Mouse (Mus musculus) hindbrain, embryonic 14.5 days (tissue): ENCODE results near the gene Eogt. TPM values are rescaled to one million over a fixed set of nuclear protein-coding genes. Genes with fewer than 3 reads are reported as not detected.

Source experiments
- ATAC-seq: fragments of 200-750 bp; cut with Nextera tagmentation; 2 replicates; pipeline ENCODE4 v1.8.0; 2017; ENCODE audit warnings: moderate number of reproducible peaks, mild to moderate bottlenecking, moderate TSS enrichment, moderate library complexity; ENCODE audit not compliant: low FRiP score
- DNase-seq: peaks from one replicate; pipeline ENCODE4 v3.0.0-alpha.2; 2015; ENCODE audit warnings: low spot score
- H3K27ac ChIP-seq: fragments of 300-500 bp; sonication (generic); 2 replicates; pipeline ENCODE4 v1.5.1; 2014; ENCODE audit warnings: mild to moderate bottlenecking, moderate library complexity
- H3K27me3 ChIP-seq: fragments of 300-500 bp; sonication (generic); 2 replicates; pipeline ENCODE4 v1.6.1; 2014; ENCODE audit warnings: mild to moderate bottlenecking, low read length, mixed read lengths; ENCODE audit not compliant: control insufficient read depth, insufficient read depth
- H3K36me3 ChIP-seq: fragments of 300-500 bp; sonication (generic); replicated peaks from 2 replicates; pipeline ENCODE4 v1.6.1; 2014; ENCODE audit not compliant: control insufficient read depth, insufficient read depth
- H3K4me1 ChIP-seq: fragments of 300-500 bp; sonication (generic); replicated peaks from 2 replicates; pipeline ENCODE4 v1.6.1; 2014; ENCODE audit warnings: antibody characterized with exemption, low read length, mixed read lengths; ENCODE audit not compliant: control insufficient read depth, insufficient read depth
- H3K4me2 ChIP-seq: fragments of 300-500 bp; sonication (generic); replicated peaks from 2 replicates; pipeline ENCODE4 v1.6.1; 2014; ENCODE audit warnings: mild to moderate bottlenecking, moderate library complexity
- H3K4me3 ChIP-seq: fragments of 300-500 bp; sonication (generic); replicated peaks from 2 replicates; pipeline ENCODE4 v1.5.1; 2014; ENCODE audit warnings: mild to moderate bottlenecking, low read length
- H3K9ac ChIP-seq: fragments of 300-500 bp; sonication (generic); 2 replicates; pipeline ENCODE4 v1.6.1; 2014
- H3K9me3 ChIP-seq: fragments of 300-500 bp; sonication (generic); 2 replicates; pipeline ENCODE4 v1.6.1; 2016; ENCODE audit warnings: low read length; ENCODE audit not compliant: control insufficient read depth
- WGBS: fragments of 180-500 bp; shearing (Covaris S2); extraction: QIAGEN DNeasy Blood & Tissue Kit; methylation state at CpG from one replicate; pipeline ENCODE4 v1.1.7; 2014; 5-methylcytosine and 5-hydroxymethylcytosine counted together
- polyA plus RNA-seq: library from polyadenylated mRNA; unstranded; fragments of >200 nt; fragmentation: Nextera tagmentation; extraction: Ambion mirVana; gene quantifications from 2 replicates; pipeline ENCODE4 v1.2.1, GENCODE M21; 2014

Eogt gene
- polyA plus RNA-seq: 9.8 and 10.8 TPM in 2 replicates

DNA sequence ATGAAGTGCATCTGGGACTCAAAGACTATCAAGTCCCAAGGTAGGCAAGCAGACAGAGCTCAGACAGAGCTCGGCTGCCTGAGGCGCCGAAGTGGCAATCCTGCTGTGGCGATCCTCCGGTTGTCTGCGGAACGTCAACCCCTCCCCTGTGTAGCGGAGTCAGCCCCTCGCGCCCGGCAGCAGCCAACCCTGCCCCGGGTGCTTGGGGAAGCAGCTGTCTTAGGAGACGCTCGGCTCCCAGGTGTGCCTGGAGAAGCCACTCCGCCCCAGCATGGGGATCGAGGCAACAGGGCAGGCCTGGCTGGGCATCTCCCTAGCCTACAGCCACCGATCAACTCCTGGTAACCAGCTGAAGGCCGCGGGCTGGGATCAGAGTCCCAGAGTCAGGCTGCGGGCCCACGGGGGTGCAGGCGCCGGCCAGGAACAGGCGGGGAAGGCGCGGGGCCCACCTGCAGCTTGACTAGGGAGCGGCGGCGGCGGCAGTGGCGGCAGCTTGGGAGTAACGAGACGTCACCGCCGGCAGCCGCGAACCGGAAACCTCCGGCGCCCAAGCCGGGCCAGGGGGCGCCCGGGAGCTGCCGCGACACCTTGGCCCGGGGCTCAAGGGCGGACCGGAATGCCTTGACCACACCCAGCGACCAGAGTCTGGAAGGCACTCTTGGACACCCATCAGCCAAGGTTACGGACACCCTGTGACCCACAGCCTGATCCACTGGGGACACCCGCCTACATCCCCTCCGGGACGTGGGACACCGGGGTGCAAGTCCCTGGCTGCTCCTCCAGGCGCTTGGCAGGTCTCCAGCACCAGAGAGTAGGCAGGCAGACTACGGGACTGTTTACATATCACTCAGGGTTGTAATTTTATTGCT is at the start of gene Eogt:
Gene Eogt (minus strand): TSS at position 800 of the 869 bp plus-strand sequence.
- Histone ChIP-seq H3K4me1 (peaks cover 17% of the 10 kb centered on the region), H3K36me3 (peaks cover 3% of the 10 kb centered on the region; the same call in 1 of the 2 replicates), H3K4me2 (peak within 1 kb of the TSS; percentile 88), H3K9ac (peak within 1 kb of the TSS; percentile 86), H3K4me3 (peak within 1 kb of the TSS; percentile 49), H3K27ac (peak within 1 kb of the TSS; percentile 72), H3K27me3 (no peaks in the 10 kb centered on the region), H3K9me3 (no peaks in the 10 kb centered on the region)
- peak; percentile 43 for DNase-seq
- peak; percentile 77 for ATAC-seq
- WGBS: under 1% methylated on average over 56 of the region's 56 CpGs

GRCm38 (mm10) chr6:97179367-97179828 is 30.4 kb upstream of the Eogt start:
- WGBS: 11% methylated on average over 11 of the region's 11 CpGs
- Histone ChIP-seq H3K4me2 (peak overlapping the region; percentile 71), H3K4me3 (peak overlapping the region; percentile 69), H3K36me3 (peaks cover 22% of the 10 kb centered on the region), H3K4me1 (peaks cover 15% of the 10 kb centered on the region), H3K27ac (peak overlapping the region; percentile 76), H3K9me3 (no peaks in the 10 kb centered on the region), H3K9ac (peak overlapping the region; percentile 87), H3K27me3 (no peaks in the 10 kb centered on the region)
- ATAC-seq (peak; percentile 64; the same call in 1 of the 2 replicates), DNase-seq (peak; percentile 29)

GRCm38 (mm10) chr6:97178491-97179366 is 29.7 kb upstream of the Eogt start, which contains the start of gene Tmf1:
Gene Tmf1, minus strand, starts transcription at chr6:97179122.
- under 1% methylated on average over 66 of the region's 80 CpGs for WGBS

GRCm38 (mm10) chr6:97175716-97176115 is 26.7 kb upstream of the Eogt start:
- Histone ChIP-seq H3K36me3 (peaks cover 38% of the 10 kb centered on the region), H3K27ac (no peak overlapping the region), H3K4me2 (no peak overlapping the region), H3K9ac (no peak overlapping the region), H3K4me1 (peaks cover 15% of the 10 kb centered on the region), H3K27me3 (no peaks in the 10 kb centered on the region), H3K4me3 (no peak overlapping the region), H3K9me3 (no peaks in the 10 kb centered on the region)
- no peak for DNase-seq
- 85% methylated on average over 11 of the region's 11 CpGs for WGBS
- ATAC-seq: no peak

More at GRCm38 (mm10) chr6:97178491-97179366, 29.7 kb upstream of the Eogt start, which contains the start of gene Tmf1:
- Histone ChIP-seq H3K9ac (peak within 1 kb of the TSS; percentile 87), H3K4me2 (peak within 1 kb of the TSS; percentile 71), H3K27ac (peak within 1 kb of the TSS; percentile 83), H3K9me3 (no peaks in the 10 kb centered on the region), H3K27me3 (no peaks in the 10 kb centered on the region), H3K4me1 (peaks cover 15% of the 10 kb centered on the region), H3K36me3 (peaks cover 19% of the 10 kb centered on the region), H3K4me3 (peak within 1 kb of the TSS; percentile 69)
- DNase-seq (peak; percentile 97), ATAC-seq (peak; percentile 97)

DNA sequence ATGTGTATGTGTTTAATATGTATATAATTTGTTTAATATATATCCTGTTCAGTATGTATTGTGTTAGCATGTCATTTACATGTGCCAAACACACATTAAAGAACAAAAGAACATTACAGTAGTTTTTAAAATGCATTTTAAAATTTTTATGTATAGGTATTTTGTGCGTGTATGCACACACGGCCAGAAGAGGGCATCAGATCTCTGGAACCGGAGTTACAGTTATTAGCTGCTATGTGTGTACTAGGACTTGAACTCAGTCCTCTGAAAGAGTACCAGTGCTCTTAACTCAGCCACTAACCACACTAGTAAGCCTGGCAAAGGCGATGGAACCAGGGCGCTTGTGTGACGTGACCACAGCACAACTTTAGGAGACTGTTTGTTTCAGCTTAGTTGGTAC is 1.2 kb upstream of the Eogt start:
- H3K27me3 ChIP-seq: no peaks in the 10 kb centered on the region
- WGBS: 79% methylated on average over 6 of the region's 6 CpGs
- peaks cover 17% of the 10 kb centered on the region for H3K4me1 ChIP-seq
- H3K36me3 ChIP-seq: peaks cover 6% of the 10 kb centered on the region; the same call in 1 of the 2 replicates
- H3K9me3 ChIP-seq: no peaks in the 10 kb centered on the region
- H3K27ac ChIP-seq: no peak overlapping the region
- no peak for ATAC-seq
- DNase-seq: no peak
- H3K4me2 ChIP-seq: no peak overlapping the region
- no peak overlapping the region for H3K4me3 ChIP-seq
- H3K9ac ChIP-seq: no peak overlapping the region

GRCm38 (mm10) chr6:97149721-97150120 is 739 bp upstream of the Eogt start:
- H3K9me3 ChIP-seq: no peaks in the 10 kb centered on the region
- H3K4me2 ChIP-seq: no peak overlapping the region
- no peak overlapping the region for H3K9ac ChIP-seq
- H3K4me3 ChIP-seq: no peak overlapping the region
- H3K4me1 ChIP-seq: peaks cover 17% of the 10 kb centered on the region
- no peaks in the 10 kb centered on the region for H3K27me3 ChIP-seq
- H3K36me3 ChIP-seq: peaks cover 6% of the 10 kb centered on the region; the same call in 1 of the 2 replicates
- H3K27ac ChIP-seq: no peak overlapping the region
- ATAC-seq (no peak), DNase-seq (no peak)
- 90% methylated on average over 2 of the region's 2 CpGs for WGBS

DNA sequence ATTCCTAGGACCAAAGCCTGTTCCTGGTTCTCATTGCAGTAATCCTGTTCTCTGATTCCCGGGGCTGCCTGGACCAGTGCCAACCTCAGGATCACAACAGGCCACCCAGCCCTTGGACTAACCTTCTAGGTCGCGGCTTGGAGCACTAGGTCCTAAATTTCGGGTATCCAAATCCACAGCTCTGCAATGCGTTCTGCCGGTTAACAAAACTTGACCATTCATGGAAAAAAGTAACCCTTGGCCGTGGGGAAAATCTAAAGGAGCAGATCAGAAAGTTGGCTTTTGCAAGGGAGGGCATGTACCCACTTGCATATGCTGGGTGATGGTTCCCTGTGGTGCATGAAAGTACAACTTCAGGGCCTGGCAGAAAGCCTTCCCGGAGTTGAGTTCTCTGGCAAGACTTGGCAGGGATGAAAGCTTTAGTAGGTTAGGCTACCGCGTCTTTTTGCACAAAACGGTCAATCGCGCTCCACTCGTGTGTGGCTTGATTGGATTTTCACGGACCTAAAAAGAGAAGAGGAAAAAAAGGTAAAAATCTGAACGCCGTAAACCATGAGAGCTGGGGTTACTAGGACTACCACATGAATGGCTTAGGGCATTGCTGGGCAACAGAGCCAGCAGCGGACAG is 1.1 kb downstream of the Eogt start:
- no peaks in the 10 kb centered on the region for H3K9me3 ChIP-seq
- H3K36me3 ChIP-seq: no peaks in the 10 kb centered on the region
- peak overlapping the region; percentile 72 for H3K27ac ChIP-seq
- peaks cover 17% of the 10 kb centered on the region for H3K4me1 ChIP-seq
- ATAC-seq (peak; percentile 77; the same call in 1 of the 2 replicates), DNase-seq (peak; percentile 50)
- H3K4me3 ChIP-seq: peak overlapping the region; percentile 49
- H3K27me3 ChIP-seq: no peaks in the 10 kb centered on the region
- H3K9ac ChIP-seq: peak overlapping the region; percentile 86
- peak overlapping the region; percentile 88 for H3K4me2 ChIP-seq
- WGBS: 18% methylated on average over 18 of the region's 18 CpGs

DNA sequence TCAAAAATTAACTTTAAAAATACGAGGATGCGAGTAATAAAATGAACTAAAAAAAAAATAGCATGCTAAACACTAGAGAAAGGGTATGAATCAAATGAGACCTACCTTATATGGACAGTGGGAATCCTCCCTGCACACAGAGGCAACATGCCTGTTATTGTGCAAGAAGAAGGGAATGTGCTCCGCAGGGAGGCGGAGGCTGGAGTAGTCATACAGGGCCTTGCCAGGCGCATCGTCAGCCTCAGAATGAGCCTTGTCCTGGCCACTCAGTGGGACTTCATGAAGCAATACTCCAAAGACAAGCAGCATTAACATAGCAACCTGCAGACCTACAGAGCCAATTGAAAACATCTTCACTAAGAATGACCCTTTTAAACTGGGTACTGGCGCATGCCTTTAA is 3.8 kb downstream of the Eogt start:
- H3K27ac ChIP-seq: no peak overlapping the region
- ATAC-seq: no peak
- no peaks in the 10 kb centered on the region for H3K36me3 ChIP-seq
- DNase-seq: no peak
- peaks cover 17% of the 10 kb centered on the region for H3K4me1 ChIP-seq
- no peak overlapping the region for H3K4me2 ChIP-seq
- H3K27me3 ChIP-seq: no peaks in the 10 kb centered on the region
- H3K9me3 ChIP-seq: no peaks in the 10 kb centered on the region
- H3K4me3 ChIP-seq: no peak overlapping the region
- no peak overlapping the region for H3K9ac ChIP-seq
- 82% methylated on average over 7 of the region's 7 CpGs for WGBS
